Mouse (Mus musculus) kidney, postnatal 10 days (tissue): ENCODE measurements at regions not wholly inside any gene's neighbourhood (a gene's known extent, or its start where the extent isn't known, plus 50 kb on each side); places are given as distances from the start of the nearest gene placed in this dataset.

Source experiments
- DNase-seq: peaks from one replicate; pipeline ENCODE4 v3.0.0; 2021; ENCODE audit warnings: mixed read lengths

DNA sequence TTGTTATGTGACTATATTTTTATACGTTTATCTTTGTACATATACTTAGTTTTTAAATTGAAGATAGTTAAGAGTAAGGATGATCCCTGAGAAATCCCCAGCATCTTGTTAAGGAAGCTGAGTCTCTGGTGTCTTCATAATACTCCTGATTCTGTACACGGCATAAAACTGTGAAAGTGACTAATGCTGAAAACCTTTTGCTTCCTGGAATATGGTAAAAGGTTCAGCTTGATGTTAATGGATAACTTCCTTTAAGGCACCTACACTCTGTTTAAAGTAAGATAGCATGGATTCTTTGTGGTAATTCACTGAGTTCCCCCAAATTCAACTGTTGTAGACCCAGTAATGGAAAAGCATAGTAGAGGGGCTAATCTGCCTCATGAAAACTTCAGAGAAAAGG lies 67.2 kb upstream of the Rgs1 start:
- DNase-seq: no peak

GRCm38 (mm10) chr1:144314382-144314781 lies 65.3 kb upstream of the Rgs1 start:
- no peak for DNase-seq

- DNase-seq: no peak
Measured at GRCm38 (mm10) chr1:144313318-144313717, 64.3 kb upstream of the Rgs1 start.

GRCm38 (mm10) chr1:144309901-144310300 lies 60.9 kb upstream of the Rgs1 start:
- no peak for DNase-seq

- no peak for DNase-seq
Measured at GRCm38 (mm10) chr1:144308313-144308712, 59.3 kb upstream of the Rgs1 start.

DNA sequence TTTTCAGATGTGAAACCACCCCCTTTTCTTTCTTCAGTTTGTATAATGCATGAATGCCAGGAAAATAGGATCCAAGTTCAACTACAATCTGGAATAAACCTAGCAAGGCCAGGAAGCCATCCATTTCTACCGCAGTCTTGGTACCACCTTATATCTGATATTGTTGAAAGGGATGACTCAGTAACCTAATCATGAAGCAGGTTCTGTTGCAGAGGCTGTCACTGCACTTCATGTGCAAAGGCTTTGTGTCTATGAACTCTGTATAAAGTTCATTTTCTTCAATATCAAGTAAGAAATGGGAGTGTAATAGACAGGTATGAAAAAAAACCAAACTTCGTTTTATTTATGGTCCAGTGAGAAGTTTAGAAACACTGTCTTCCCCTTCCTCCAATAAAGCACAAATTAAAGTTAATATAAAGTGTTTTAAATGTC lies 58.8 kb upstream of the Rgs1 start:
- DNase-seq: no peak

GRCm38 (mm10) chr1:144307017-144307853 lies 58.2 kb upstream of the Rgs1 start:
- DNase-seq: no peak

DNA sequence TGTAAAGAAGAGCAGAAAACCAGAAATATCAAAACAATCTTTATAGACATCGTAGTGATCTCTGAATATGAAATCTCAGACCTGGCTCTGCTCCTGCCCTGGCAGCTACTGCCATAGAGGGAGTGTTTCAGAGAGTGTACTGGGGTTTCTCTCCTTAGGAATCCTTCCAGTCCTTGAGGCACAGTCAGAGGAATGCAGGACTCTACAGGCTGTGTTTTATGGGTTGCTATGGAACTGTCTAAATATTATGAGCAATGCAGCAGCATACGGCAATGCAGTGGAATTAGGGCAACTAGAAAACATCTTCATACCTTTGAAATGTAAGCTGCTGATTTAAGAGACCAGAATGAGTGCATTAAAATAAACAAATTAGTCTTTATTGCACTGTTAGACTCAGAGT lies 57.2 kb upstream of the Rgs1 start:
- DNase-seq: no peak

- no peak for DNase-seq
Measured at GRCm38 (mm10) chr1:144300670-144301069, 51.6 kb upstream of the Rgs1 start.
